Mouse (Mus musculus) embryo, embryonic 9.5 days (tissue): ENCODE results near the gene Cenpf.
"Not testable (repeated sequence)": the region's sequence is repeated elsewhere in the genome, so short reads cannot be mapped to it uniquely, and the experiment has no call there.

Experiments used
- DNase-seq: peaks from one replicate; pipeline ENCODE4 v3.0.0-alpha.2; 2017; ENCODE audit errors: extremely low spot score

Gene Cenpf

GRCm38 (mm10) chr1:189694391-189694790, 6.5 kb upstream of the Cenpf start:
- no peak for DNase-seq

DNA sequence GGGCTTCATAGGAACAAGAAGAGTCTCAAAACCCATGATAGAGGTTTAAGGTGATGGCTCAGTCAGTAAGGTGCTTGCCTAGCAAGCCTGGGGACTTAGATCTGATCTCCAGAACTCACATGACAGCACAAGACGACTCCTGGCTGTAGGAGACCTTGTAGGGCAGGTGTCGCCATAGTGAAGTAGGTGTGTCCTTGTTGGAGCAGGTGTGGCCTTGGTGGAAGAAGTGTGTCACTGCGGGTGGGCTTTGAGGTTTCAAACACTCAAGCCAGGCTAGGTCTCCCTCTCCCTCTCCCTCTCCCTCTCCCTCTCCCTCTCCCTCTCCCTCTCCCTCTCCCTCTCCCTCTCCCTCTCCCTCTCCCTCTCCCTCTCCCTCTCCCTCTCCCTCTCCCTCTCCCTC, 4.6 kb upstream of the Cenpf start:
- DNase-seq, result not testable (repeated sequence)

DNA sequence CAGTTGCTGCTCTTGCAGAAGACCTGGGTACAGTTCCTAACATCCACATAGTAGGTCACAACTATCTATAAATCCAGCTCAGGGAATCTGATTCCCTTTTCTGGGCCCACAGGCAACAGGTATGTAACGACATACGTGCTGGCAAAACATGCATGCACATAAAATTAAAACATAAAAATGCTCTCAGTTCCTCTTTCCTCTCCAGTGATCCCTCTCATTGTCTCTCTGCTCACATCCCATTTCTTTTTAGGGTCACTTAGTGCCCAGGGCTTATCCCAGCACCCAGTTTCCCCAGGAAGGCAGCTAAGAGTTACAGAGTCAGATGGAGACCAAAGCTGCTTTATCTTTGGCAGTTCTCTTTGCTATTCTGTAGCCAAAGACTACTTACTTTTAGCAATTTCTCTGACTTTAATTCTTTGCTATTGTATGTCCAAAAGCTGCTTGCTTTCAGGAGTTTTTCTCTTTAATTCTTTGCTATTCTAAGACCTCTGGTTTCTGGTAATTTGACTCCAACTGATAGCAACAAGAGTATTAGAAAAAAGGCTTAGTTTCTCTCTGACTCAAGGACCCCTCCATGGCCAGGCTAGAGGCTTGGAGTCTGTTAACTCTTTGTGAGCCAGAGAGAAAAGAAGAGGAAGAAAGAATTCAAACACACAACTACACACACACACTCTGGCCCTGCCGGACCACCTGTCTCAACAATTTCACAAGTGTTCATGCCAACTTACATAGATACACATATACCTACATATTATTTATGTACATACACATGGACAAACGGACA, 1.4 kb upstream of the Cenpf start:
- no peak for DNase-seq

DNA sequence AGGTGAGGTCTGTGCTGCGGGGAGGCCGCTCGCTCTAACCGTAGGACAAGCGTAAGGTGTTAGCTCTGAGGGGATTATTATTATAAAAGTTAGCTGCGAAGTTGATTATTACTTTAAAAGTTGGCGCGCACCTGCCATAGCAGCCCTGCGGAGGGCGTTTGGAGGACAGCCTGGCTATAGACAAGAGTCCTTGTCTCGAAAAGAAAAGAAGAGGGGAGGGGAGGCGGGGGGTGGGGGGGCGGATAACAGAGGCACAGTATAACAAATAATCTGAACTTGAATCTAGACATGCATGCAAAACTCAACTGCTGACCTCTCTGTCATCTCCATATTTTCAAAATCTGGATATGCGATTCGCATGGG, 483 bp upstream of the Cenpf start:
- DNase-seq, result no peak

DNA sequence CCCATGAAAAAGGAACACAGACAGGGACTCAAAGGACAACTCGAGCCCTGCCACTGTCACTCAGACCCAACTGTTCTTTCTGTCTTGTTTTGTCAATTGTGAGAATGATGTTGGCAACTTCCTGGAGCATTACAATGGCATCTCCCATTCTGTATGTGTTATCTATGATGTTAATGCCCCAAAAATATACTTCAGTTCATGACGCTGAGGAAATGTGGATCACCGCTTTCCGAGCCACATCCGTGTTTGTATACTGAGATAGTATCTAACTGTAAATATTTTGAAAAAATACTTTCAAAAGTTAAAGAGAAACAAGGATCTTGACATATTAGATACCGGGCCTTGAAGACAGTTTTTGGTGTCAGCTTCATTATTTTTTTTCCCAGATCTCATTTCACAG, 1.9 kb downstream of the Cenpf start:
- DNase-seq, result no peak

DNA sequence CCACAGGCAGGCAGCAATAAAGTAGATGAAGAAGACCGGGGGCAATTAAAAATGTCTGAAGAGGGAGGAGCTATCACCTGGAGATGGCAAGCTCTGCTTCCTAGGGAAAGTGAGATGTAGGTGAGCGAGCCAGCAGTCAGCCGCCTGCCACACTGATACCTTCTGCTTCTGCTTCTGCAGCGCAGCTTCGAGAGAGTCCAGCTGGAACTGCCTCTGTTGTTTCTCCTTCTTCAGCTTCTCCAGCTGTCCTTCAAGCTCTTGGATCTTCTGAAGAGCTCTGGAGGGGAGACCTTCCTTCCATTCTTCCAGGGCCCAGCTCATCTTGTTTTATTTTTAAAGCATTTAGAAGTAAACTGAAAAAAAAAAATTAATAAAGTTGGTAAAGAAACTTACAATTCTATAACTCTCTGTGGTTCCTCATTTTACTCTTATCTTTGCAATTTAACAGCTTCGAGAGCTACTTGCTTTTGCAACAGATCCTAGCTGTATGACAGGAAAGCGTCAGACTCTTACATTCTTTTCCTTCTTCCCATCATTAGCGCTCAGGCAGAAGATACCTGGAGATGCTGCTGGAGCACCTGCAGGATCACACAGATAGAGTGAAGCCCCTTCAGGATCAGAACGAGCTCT, 3.0 kb downstream of the Cenpf start:
- DNase-seq, result no peak

GRCm38 (mm10) chr1:189679555-189679954, 8.3 kb downstream of the Cenpf start:
- DNase-seq, result no peak

GRCm38 (mm10) chr1:189675953-189676352, 11.9 kb downstream of the Cenpf start:
- no peak for DNase-seq

- no peak for DNase-seq
Measured at GRCm38 (mm10) chr1:189675421-189675820, 12.5 kb downstream of the Cenpf start.

- no peak for DNase-seq
Measured at GRCm38 (mm10) chr1:189665966-189666365, 21.9 kb downstream of the Cenpf start.

DNA sequence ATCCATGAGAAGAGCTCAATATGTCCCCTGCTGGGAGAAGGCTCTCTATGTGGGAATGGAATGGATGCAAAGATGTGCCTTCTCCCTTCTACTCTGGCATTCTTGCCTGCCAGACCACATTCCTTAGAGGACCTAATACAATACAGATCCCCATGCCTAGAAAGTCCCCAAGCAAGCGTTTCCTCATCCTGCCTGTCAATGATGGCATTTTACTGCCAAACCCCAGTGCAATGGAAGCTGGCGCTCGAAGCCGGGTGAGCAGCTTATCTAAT, 23.1 kb downstream of the Cenpf start:
- no peak for DNase-seq

DNA sequence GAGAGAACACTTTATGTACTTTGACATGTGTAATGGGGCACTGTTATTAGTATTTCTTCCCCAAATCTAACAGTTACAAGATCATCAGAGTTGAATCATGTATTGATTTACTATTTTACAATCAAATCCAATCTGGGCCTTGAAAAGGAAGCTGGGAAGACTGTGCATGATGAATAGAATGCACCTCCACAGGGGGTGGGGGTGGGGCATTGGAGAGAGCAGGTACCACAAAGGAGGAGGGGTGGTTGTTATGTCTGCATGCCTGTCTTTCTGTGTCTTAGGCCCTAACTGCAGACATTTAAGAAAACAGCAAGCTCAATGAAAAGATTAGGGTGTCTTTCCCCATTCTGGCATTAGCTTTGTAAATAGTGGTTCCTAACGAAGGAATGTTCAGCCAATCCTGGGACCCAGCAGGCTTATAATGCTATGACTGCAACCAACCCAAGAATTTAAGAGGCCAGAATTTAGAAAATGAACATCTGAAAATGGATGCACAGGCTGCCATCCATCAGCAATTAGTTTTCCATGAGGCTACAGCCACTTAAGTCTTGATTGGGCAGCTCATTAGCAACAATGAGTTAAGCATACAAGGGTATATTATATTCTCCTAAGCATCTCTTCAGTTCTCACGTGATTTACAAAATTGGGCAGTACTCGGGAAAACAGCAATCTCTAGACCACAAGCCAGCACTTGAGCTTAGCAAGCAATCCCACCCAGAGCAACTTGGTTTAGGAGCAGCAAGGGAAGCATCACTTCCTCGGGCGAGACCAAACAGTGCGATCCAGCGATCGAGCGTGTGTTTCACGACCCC, 23.6 kb downstream of the Cenpf start:
- no peak for DNase-seq

DNA sequence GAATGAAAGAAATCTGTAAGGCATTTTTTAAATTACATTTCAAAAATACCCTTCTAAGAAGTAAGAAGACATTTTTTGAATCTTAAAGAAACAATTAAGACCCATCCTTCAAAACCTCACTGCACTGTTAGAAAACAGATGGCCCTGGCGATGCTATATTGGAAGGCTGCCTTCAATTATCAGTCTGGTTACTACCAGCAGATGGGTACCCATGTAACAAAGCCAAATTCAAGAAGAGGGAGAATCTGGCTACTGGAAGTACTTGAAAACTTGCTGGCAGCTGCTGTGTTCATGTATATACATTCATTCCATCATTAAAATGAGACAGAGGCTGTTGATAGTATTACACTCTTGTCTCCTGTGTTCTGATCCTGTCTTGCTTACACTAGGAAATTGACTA, 24.4 kb downstream of the Cenpf start:
- DNase-seq, result no peak

- peak; percentile 22 for DNase-seq
Measured at GRCm38 (mm10) chr1:189661856-189662255, 26.0 kb downstream of the Cenpf start.

DNA sequence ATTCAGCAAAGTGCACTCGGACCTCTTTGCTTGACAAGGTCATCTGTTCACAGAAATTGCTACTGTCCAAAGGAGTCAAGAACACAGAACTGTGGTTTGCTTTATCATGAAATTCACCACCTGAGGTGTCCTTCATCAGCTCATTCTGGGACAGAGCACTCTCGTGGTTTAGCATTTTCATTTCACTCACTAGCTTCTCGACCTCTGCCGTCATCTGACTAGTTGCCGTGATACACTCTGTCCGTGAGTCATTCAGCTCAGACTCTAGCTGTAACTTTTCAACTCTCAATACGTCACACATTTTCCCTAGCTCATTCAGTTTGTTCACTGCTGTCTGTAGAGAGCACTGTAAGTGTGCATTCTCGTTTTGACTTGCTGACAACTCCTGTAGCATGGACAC, 30.5 kb downstream of the Cenpf start:
- DNase-seq, result no peak

DNA sequence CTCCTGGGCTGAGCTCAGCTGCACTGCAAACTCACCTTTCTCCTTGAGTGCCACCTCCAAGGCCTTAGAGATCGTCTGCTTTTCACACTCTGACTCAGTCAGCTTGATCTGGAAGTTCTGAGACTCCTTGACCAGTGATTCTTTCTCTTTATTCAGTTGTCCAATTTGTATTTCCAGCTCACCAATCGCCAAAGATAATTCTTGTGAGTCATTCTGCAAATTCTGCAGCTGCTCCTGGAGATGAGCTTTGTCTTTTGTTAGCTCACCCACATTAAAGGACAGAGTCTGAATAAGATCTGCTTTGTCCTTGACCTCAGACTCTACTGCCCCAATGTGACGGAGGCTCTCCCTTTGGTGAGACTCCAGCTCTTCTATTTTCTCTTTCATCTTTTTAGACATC, 34.1 kb downstream of the Cenpf start:
- no peak for DNase-seq

DNA sequence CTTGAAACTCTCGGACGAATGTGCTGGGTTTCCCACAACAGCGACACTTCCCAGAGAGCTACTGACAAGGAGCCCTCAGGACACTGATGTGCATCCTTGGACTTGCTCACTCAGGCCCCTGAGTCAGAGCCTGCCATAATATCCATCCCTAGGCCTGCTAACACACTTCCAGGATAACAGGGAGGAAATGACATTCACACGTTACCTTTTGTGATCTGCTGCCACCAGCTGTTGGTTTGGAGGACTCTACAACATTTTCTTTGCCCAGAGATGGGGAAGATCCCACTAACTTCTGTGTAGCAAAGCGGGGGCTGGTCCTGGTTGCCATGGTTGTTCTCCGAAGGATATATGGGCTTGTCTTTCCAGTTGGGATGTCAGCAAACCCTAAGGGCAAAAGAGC, 41.3 kb downstream of the Cenpf start:
- no peak for DNase-seq

DNA sequence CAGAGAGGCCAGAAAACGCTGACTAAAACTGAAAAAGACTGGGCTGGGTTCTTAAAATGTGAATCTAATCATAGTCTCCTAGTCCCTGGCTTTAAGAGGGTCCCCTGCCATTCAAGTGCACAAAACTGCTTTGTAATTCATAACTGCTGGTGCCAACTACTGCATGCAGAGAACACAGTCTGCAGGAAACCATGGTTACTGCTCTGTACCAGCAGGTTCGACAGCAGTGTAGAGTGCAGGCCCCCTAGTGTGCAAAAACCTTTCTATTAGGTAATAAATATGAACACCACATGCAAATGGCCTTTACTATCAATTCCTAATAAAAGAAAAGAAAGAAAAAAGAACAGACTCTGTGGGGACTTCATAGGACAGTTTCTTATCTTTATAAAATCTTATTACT, 42.5 kb downstream of the Cenpf start:
- DNase-seq, result no peak

DNA sequence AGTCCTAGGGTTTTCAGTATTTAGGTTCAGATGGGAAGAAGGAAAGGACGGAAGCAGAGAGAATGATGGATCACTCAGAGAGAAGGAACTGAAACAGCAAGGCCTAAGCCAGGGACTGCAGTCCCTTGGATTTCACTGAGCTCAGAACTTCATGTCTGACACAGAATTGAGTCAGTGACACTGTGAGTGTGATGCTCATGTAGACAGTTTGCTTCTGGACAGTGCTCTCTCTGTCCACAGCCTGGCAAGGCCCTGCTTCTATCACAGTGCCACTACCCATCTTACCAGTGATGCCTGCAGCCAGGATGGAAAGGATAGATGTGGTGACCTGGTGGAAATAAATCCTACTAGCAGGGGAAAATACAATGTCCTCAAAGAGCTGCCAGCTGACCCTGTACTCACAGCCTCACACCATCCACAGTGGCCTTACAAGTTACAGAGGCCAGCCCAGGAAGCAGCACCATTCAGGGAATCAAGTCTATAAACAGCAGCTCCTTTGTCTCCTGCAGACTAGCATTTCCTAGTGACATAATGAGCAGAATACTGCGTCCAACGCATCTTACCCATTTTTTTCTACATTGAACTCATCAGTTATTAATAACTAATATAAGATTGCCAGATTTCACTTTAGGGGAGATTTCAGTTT, 43.1 kb downstream of the Cenpf start:
- DNase-seq, result no peak

DNA sequence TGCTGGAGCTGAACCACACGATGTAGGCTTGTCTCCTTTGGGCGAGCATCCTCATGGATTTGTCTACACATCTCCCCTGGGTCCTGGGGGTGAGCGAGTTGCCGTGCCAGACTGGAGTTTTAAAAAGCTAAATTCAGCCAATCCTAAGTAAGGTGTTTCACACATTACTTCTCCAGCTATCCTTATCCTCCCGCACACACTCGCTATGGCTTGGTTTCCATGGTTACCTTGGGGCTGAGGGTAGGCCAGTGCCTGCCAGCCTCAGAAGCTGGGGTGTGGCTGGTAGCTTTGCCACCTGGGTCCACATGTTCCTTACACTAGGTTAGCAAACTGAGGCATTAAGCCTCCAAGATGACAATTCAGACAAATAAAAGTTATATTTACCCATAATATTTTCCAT, 48.3 kb downstream of the Cenpf start:
- no peak for DNase-seq

DNA sequence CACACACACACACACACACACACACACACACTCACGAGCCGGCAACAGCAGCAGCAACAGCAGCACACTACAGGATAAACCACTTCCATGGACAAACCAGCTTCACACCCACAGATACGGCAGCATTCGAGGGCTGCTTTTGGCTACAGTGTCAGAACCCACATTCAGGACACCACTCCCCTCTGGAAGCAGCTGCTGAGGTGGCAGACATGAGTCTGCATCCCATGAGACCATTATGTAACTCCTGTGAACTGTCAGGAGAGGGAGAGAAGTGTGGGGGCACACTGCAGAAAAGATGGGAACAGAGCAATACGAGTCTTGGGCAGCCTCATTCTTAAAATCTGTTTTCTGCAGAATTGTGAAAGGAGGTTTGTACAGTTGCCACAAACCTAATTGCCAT, 54.1 kb downstream of the Cenpf start:
- no peak for DNase-seq

GRCm38 (mm10) chr1:189631906-189632675, 55.8 kb downstream of the Cenpf start:
- no peak for DNase-seq
